Mouse (Mus musculus) neural tube, embryonic 15.5 days (tissue): ENCODE data around the gene Cadps2. TPM values are rescaled to one million over a fixed set of nuclear protein-coding genes. Genes with fewer than 3 reads are reported as not detected.

Experiments used
- ATAC-seq: fragments of 200-750 bp; cut with Nextera tagmentation; 2 replicates; pipeline ENCODE4 v1.8.0; 2017; ENCODE audit warnings: mild to moderate bottlenecking, moderate TSS enrichment, moderate library complexity; ENCODE audit not compliant: low FRiP score
- H3K27ac ChIP-seq: fragments of 300-500 bp; sonication (generic); replicated peaks from 2 replicates; pipeline ENCODE4 v1.5.1; 2015; ENCODE audit warnings: mild to moderate bottlenecking, inconsistent platforms
- H3K27me3 ChIP-seq: fragments of 300-500 bp; sonication (generic); replicated peaks from 2 replicates; pipeline ENCODE4 v1.6.1; 2015; ENCODE audit warnings: inconsistent platforms
- H3K36me3 ChIP-seq: fragments of 300-500 bp; sonication (generic); 2 replicates; pipeline ENCODE4 v1.6.1; 2015; ENCODE audit warnings: inconsistent platforms
- H3K4me1 ChIP-seq: fragments of 300-500 bp; sonication (generic); 2 replicates; pipeline ENCODE4 v1.6.1; 2015; ENCODE audit warnings: inconsistent platforms
- H3K4me2 ChIP-seq: fragments of 300-500 bp; sonication (generic); 2 replicates; pipeline ENCODE4 v1.6.1; 2015; ENCODE audit warnings: inconsistent platforms, mild to moderate bottlenecking, moderate library complexity
- H3K4me3 ChIP-seq: fragments of 300-500 bp; sonication (generic); replicated peaks from 2 replicates; pipeline ENCODE4 v1.5.1; 2015; ENCODE audit warnings: mild to moderate bottlenecking, inconsistent platforms
- H3K9ac ChIP-seq: fragments of 300-500 bp; sonication (generic); replicated peaks from 2 replicates; pipeline ENCODE4 v1.6.1; 2015; ENCODE audit warnings: mild to moderate bottlenecking, inconsistent platforms
- H3K9me3 ChIP-seq: fragments of 300-500 bp; sonication (generic); replicated peaks from 2 replicates; pipeline ENCODE4 v1.6.1; 2016; ENCODE audit warnings: inconsistent platforms
- WGBS: fragments of 180-500 bp; shearing (Covaris S2); methylation state at CpG from one replicate; pipeline ENCODE4 v1.1.7; 2015; ENCODE audit warnings: mixed read lengths; 5-methylcytosine and 5-hydroxymethylcytosine counted together
- polyA plus RNA-seq: library from polyadenylated mRNA; unstranded; fragments of >200 nt; fragmentation: Nextera tagmentation; extraction: Ambion mirVana; gene quantifications from 2 replicates; pipeline ENCODE4 v1.2.1, GENCODE M21; 2015

Cadps2 gene
- polyA plus RNA-seq, 1 experiment from 2014 or later: 10.7 TPM

- H3K9me3 ChIP-seq: no peaks in the 10 kb centered on the region
- H3K4me3 ChIP-seq: 0 out of 2 replicates have a peak overlapping the region, but pooled peaks have one; percentile 10
- no peak overlapping the region for H3K9ac ChIP-seq
- H3K27ac ChIP-seq: no peak overlapping the region
- no peaks in the 10 kb centered on the region for H3K27me3 ChIP-seq
- no peak for ATAC-seq
- peaks cover 8% of the 10 kb centered on the region; the same call in 1 of the 2 replicates for H3K4me1 ChIP-seq
- no peaks in the 10 kb centered on the region for H3K36me3 ChIP-seq
- peak overlapping the region; percentile 46 for H3K4me2 ChIP-seq
- 5% methylated on average over 12 of the region's 12 CpGs for WGBS
Observed at GRCm38 (mm10) chr6:23410256-23411049, 428.8 kb downstream of the Cadps2 start.

GRCm38 (mm10) chr6:23394131-23394530 lies 445.1 kb downstream of the Cadps2 start:
- 89% methylated on average over 2 of the region's 2 CpGs for WGBS
- H3K36me3 ChIP-seq: no peaks in the 10 kb centered on the region
- no peak overlapping the region for H3K4me3 ChIP-seq
- H3K9me3 ChIP-seq: no peaks in the 10 kb centered on the region
- no peaks in the 10 kb centered on the region for H3K4me1 ChIP-seq
- H3K4me2 ChIP-seq: no peak overlapping the region
- H3K27me3 ChIP-seq: no peaks in the 10 kb centered on the region
- no peak overlapping the region for H3K9ac ChIP-seq
- H3K27ac ChIP-seq: no peak overlapping the region
- ATAC-seq: no peak

GRCm38 (mm10) chr6:23392711-23393110 lies 446.5 kb downstream of the Cadps2 start:
- no peak for ATAC-seq
- Histone ChIP-seq H3K4me3 (no peak overlapping the region), H3K4me1 (no peaks in the 10 kb centered on the region), H3K9me3 (no peaks in the 10 kb centered on the region), H3K36me3 (no peaks in the 10 kb centered on the region), H3K4me2 (no peak overlapping the region), H3K9ac (no peak overlapping the region), H3K27me3 (no peaks in the 10 kb centered on the region), H3K27ac (no peak overlapping the region)
- WGBS: 78% methylated on average over 4 of the region's 4 CpGs

GRCm38 (mm10) chr6:23386711-23387110 lies 452.5 kb downstream of the Cadps2 start:
- WGBS: 43% methylated on average over 5 of the region's 5 CpGs
- ATAC-seq: no peak
- no peak overlapping the region for H3K9ac ChIP-seq

GRCm38 (mm10) chr6:23383004-23383347 lies 456.2 kb downstream of the Cadps2 start:
- peak overlapping the region; percentile 8; the same call in 1 of the 2 replicates for H3K4me3 ChIP-seq
- no peaks in the 10 kb centered on the region for H3K36me3 ChIP-seq
- H3K9me3 ChIP-seq: no peaks in the 10 kb centered on the region
- no peaks in the 10 kb centered on the region for H3K27me3 ChIP-seq
- no peak overlapping the region for H3K9ac ChIP-seq
- WGBS: 26% methylated on average over 1 of the region's 1 CpGs
- no peak overlapping the region for H3K27ac ChIP-seq
- H3K4me1 ChIP-seq: peaks cover 13% of the 10 kb centered on the region
- peak overlapping the region; percentile 42 for H3K4me2 ChIP-seq
- ATAC-seq: peak; percentile 31; the same call in 1 of the 2 replicates

More at GRCm38 (mm10) chr6:23386711-23387110, 452.5 kb downstream of the Cadps2 start:
- no peaks in the 10 kb centered on the region for H3K9me3 ChIP-seq
- no peak overlapping the region for H3K4me2 ChIP-seq
- H3K4me3 ChIP-seq: no peak overlapping the region
- no peak overlapping the region for H3K27ac ChIP-seq
- no peaks in the 10 kb centered on the region for H3K27me3 ChIP-seq
- peaks cover 13% of the 10 kb centered on the region for H3K4me1 ChIP-seq
- no peaks in the 10 kb centered on the region for H3K36me3 ChIP-seq

GRCm38 (mm10) chr6:23382283-23383003 lies 456.8 kb downstream of the Cadps2 start:
- no peak overlapping the region for H3K9ac ChIP-seq
- H3K9me3 ChIP-seq: no peaks in the 10 kb centered on the region
- H3K4me3 ChIP-seq: peak overlapping the region; percentile 8; the same call in 1 of the 2 replicates
- WGBS: 10% methylated on average over 12 of the region's 12 CpGs
- H3K36me3 ChIP-seq: no peaks in the 10 kb centered on the region
- peak; percentile 41; the same call in 1 of the 2 replicates for ATAC-seq
- H3K27ac ChIP-seq: no peak overlapping the region
- H3K4me1 ChIP-seq: peaks cover 13% of the 10 kb centered on the region
- H3K4me2 ChIP-seq: peak overlapping the region; percentile 42
- no peaks in the 10 kb centered on the region for H3K27me3 ChIP-seq

- H3K36me3 ChIP-seq: no peaks in the 10 kb centered on the region
- H3K27ac ChIP-seq: no peak overlapping the region
- no peaks in the 10 kb centered on the region for H3K4me1 ChIP-seq
- no peaks in the 10 kb centered on the region for H3K27me3 ChIP-seq
- no peak overlapping the region for H3K4me3 ChIP-seq
- no peak overlapping the region for H3K9ac ChIP-seq
- H3K4me2 ChIP-seq: no peak overlapping the region
- no peak for ATAC-seq
- no peaks in the 10 kb centered on the region for H3K9me3 ChIP-seq
- 93% methylated on average over 7 of the region's 7 CpGs for WGBS
Observed at GRCm38 (mm10) chr6:23376327-23376726, 462.9 kb downstream of the Cadps2 start.

GRCm38 (mm10) chr6:23361842-23362451 lies 477.3 kb downstream of the Cadps2 start:
- ATAC-seq: no peak
- no peaks in the 10 kb centered on the region for H3K36me3 ChIP-seq
- H3K9me3 ChIP-seq: no peaks in the 10 kb centered on the region
- no peak overlapping the region for H3K4me2 ChIP-seq
- WGBS: 50% methylated on average over 8 of the region's 8 CpGs
- no peaks in the 10 kb centered on the region for H3K27me3 ChIP-seq
- no peak overlapping the region for H3K9ac ChIP-seq
- H3K4me3 ChIP-seq: no peak overlapping the region
- H3K27ac ChIP-seq: no peak overlapping the region
- H3K4me1 ChIP-seq: no peaks in the 10 kb centered on the region

- WGBS: 39% methylated on average over 2 of the region's 2 CpGs
- no peak overlapping the region for H3K27ac ChIP-seq
- no peak overlapping the region for H3K4me2 ChIP-seq
- no peak overlapping the region for H3K4me3 ChIP-seq
- H3K9ac ChIP-seq: no peak overlapping the region
- no peak for ATAC-seq
- H3K36me3 ChIP-seq: no peaks in the 10 kb centered on the region
- no peaks in the 10 kb centered on the region for H3K9me3 ChIP-seq
- H3K4me1 ChIP-seq: no peaks in the 10 kb centered on the region
- H3K27me3 ChIP-seq: no peaks in the 10 kb centered on the region
Observed at GRCm38 (mm10) chr6:23360596-23360995, 478.6 kb downstream of the Cadps2 start.

GRCm38 (mm10) chr6:23356141-23356540 lies 483.1 kb downstream of the Cadps2 start:
- Histone ChIP-seq H3K27me3 (no peaks in the 10 kb centered on the region), H3K27ac (no peak overlapping the region), H3K36me3 (no peaks in the 10 kb centered on the region), H3K4me2 (no peak overlapping the region), H3K4me3 (no peak overlapping the region), H3K4me1 (no peaks in the 10 kb centered on the region), H3K9ac (no peak overlapping the region), H3K9me3 (no peaks in the 10 kb centered on the region)
- no peak for ATAC-seq
- 50% methylated on average over 4 of the region's 4 CpGs for WGBS

GRCm38 (mm10) chr6:23353480-23353879 lies 485.7 kb downstream of the Cadps2 start:
- no peaks in the 10 kb centered on the region for H3K9me3 ChIP-seq
- ATAC-seq: no peak
- H3K9ac ChIP-seq: no peak overlapping the region
- H3K27ac ChIP-seq: no peak overlapping the region
- 6% methylated on average over 7 of the region's 7 CpGs for WGBS
- H3K27me3 ChIP-seq: no peaks in the 10 kb centered on the region
- H3K4me1 ChIP-seq: no peaks in the 10 kb centered on the region
- H3K4me3 ChIP-seq: no peak overlapping the region
- no peak overlapping the region for H3K4me2 ChIP-seq
- no peaks in the 10 kb centered on the region for H3K36me3 ChIP-seq
